Mouse (Mus musculus) lung, adult 2 months (tissue): ENCODE results near the gene Nhej1.

ENCODE experiments used
- CTCF ChIP-seq: fragments of 200-500 bp; IDR thresholded peaks from 2 replicates; pipeline ENCODE4 v1.5.1; 2011; ENCODE audit warnings: mild to moderate bottlenecking, low read length, control low read depth; ENCODE audit not compliant: insufficient read depth
- POLR2A ChIP-seq: fragments of 200-500 bp; IDR thresholded peaks from 2 replicates; pipeline ENCODE4 v1.6.1; 2011; ENCODE audit warnings: low read depth, mild to moderate bottlenecking, control low read depth, low read length, borderline replicate concordance; ENCODE audit errors: extremely low read depth

- TF ChIP-seq CTCF (no peak), POLR2A (no peak)
These were observed 151.4 kb downstream of the Nhej1 start for GRCm38 (mm10) chr1:74973590-74973989.
